15 mouse cellular contexts compared by ENCODE assay signal in genomic region chr2:43945679-43946078, GRCm38 (mm10).
"Had no signal": no experiment of that assay in that cellular context is flagged by ENCODE, and none has a peak within 500 bp of the region (broad histone marks: within the 10 kb centered on the region; RNA-seq: fewer than 3 reads in every experiment).

No protein-coding gene starts in this region.

- H3K36me3 ChIP-seq: liver, embryonic 12.5 days; liver, embryonic 15.5 days; midbrain, embryonic 13.5 days; midbrain, embryonic 15.5 days; neural tube, embryonic 12.5 days had no signal

- H3K9ac ChIP-seq: liver, embryonic 12.5 days; liver, embryonic 15.5 days; lung, embryonic 14.5 days; midbrain, embryonic 13.5 days; midbrain, embryonic 15.5 days; neural tube, embryonic 12.5 days had no signal

- H3K27ac ChIP-seq: liver, embryonic 12.5 days; liver, embryonic 15.5 days; macrophage; midbrain, embryonic 13.5 days; midbrain, embryonic 15.5 days; neural tube, embryonic 12.5 days had no signal

- H3K9me3 ChIP-seq: liver, embryonic 12.5 days; liver, embryonic 15.5 days; midbrain, embryonic 13.5 days; midbrain, embryonic 15.5 days; neural tube, embryonic 12.5 days had no signal

- ATAC-seq: liver, embryonic 12.5 days; midbrain, embryonic 13.5 days; midbrain, embryonic 15.5 days had no signal

- H3K4me2 ChIP-seq: liver, embryonic 12.5 days; liver, embryonic 15.5 days; lung, embryonic 14.5 days; midbrain, embryonic 11.5 days; midbrain, embryonic 13.5 days; midbrain, embryonic 15.5 days; neural tube, embryonic 12.5 days had no signal

- DNase-seq: lung, adult 18-20 months; lung, embryonic 14.5 days; lung, postnatal 14 days; lung, postnatal 36 days; right cerebral cortex, postnatal 14 days; thymus, adult 18-20 months; thymus, postnatal 14 days; thymus, postnatal 36 days had no signal

- H3K4me3 ChIP-seq: liver, embryonic 12.5 days; liver, embryonic 15.5 days; midbrain, embryonic 13.5 days; midbrain, embryonic 15.5 days; neural tube, embryonic 12.5 days had no signal

- H3K27me3 ChIP-seq: liver, embryonic 12.5 days; liver, embryonic 15.5 days; midbrain, embryonic 13.5 days; midbrain, embryonic 15.5 days; neural tube, embryonic 12.5 days had no signal

- H3K4me1 ChIP-seq: liver, embryonic 12.5 days; liver, embryonic 15.5 days; midbrain, embryonic 13.5 days; midbrain, embryonic 15.5 days; neural tube, embryonic 12.5 days had no signal
